Mouse (Mus musculus): ENCODE results near the gene Zfp473.

GRCm38 (mm10) chr7:44741361-44741760, 9.5 kb downstream of the Zfp473 start:
- TF ChIP-seq POLR2A (IDR thresholded peaks at IDR 0.05; ENCODE audit: control insufficient read depth, low read depth, low read length) (no peak), CTCF (IDR thresholded peaks at IDR 0.05; ENCODE audit: control insufficient read depth, insufficient read depth, insufficient replicate concordance, low read depth, low read length) (no peak)
